Comparison of ENCODE assay signal across 9 mouse cellular contexts in the genomic region with DNA sequence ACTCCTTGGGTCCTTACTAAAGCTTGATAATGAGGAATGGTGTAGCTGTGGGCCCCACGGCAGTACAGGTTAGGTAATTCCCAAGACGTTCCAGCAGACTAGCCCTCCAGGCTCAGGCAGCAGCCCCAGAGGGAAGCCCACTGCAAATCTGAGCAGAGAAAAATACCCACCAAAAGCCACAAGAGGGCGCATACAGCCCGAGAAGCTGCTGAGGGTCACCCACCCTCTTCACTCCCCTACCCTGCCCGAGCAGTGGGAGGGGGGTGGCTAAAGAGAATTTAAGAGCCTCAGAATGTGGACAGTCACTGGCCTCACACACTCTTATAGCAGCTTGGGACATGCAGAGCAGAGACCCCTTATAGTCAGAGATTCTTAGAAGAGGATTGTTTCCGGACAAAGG. TPM values are rescaled to one million over a fixed set of nuclear protein-coding genes. Genes with fewer than 3 reads are reported as not detected.
DNase-seq lines count a peak whose midpoint lies in the region; ATAC-seq and TF ChIP-seq lines count a peak whose summit lies in the region.
"Had no signal": no experiment of that assay in that cellular context is flagged by ENCODE, and none has a peak within 500 bp of the region (broad histone marks: within the 10 kb centered on the region; RNA-seq: fewer than 3 reads in every experiment).

No protein-coding gene starts in this region.

- H3K4me3 ChIP-seq in testis, adult 2 months (ENCODE audit: control insufficient read depth, low read depth, low read length): no peak overlapping the region
- H3K4me3 ChIP-seq in hindbrain, embryonic 12.5 days: no peak overlapping the region
- H3K4me3 ChIP-seq: heart, embryonic 15.5 days had no signal

- peak; percentile 52 for DNase-seq in adrenal gland, postnatal 10 days
- no peak for DNase-seq in adrenal gland, adult 18-20 months (ENCODE audit: low spot score in 2 of 2)
- no peak for DNase-seq in testis, postnatal 14 days (ENCODE audit: low spot score)
- peak; percentile 61 for DNase-seq in lung, postnatal 14 days
- peak; percentile 52 for DNase-seq in thymus, postnatal 14 days
- no peak for DNase-seq in layer of hippocampus, adult 9-11 months

- H3K9ac ChIP-seq in hindbrain, embryonic 12.5 days: no peak overlapping the region
- H3K9ac ChIP-seq: heart, embryonic 15.5 days had no signal

- peak; percentile 22; the same call in 1 of the 2 replicates for TF ChIP-seq CTCF in testis, adult 2 months (IDR thresholded peaks at IDR 0.05; ENCODE audit: control insufficient read depth, insufficient read depth, insufficient replicate concordance, low read depth, low read length)

- no peaks in the 10 kb centered on the region for H3K9me3 ChIP-seq in hindbrain, embryonic 12.5 days (replicated peaks)
- H3K9me3 ChIP-seq: heart, embryonic 15.5 days had no signal

- no peaks in the 10 kb centered on the region for H3K36me3 ChIP-seq in testis, adult 2 months (ENCODE audit: control insufficient read depth, insufficient read depth, low read length)
- no peaks in the 10 kb centered on the region for H3K36me3 ChIP-seq in hindbrain, embryonic 12.5 days
- H3K36me3 ChIP-seq: heart, embryonic 15.5 days had no signal

- H3K4me2 ChIP-seq in hindbrain, embryonic 12.5 days (replicated peaks): 0 out of 2 replicates have a peak overlapping the region, but pooled peaks have one; percentile 15
- H3K4me2 ChIP-seq: heart, embryonic 15.5 days had no signal

- no peak overlapping the region for H3K27ac ChIP-seq in testis, adult 2 months (ENCODE audit: control insufficient read depth, insufficient read depth, low read depth, low read length)
- no peak overlapping the region for H3K27ac ChIP-seq in hindbrain, embryonic 12.5 days
- H3K27ac ChIP-seq: heart, embryonic 15.5 days had no signal

- TF ChIP-seq POLR2A in testis, adult 2 months (IDR thresholded peaks at IDR 0.05; ENCODE audit: control insufficient read depth, low read depth, low read length): no peak

- H3K27me3 ChIP-seq in testis, adult 2 months (ENCODE audit: control insufficient read depth, insufficient read depth, low read length): no peaks in the 10 kb centered on the region
- peaks cover 47% of the 10 kb centered on the region for H3K27me3 ChIP-seq in hindbrain, embryonic 12.5 days

- peak; percentile 24; the same call in 1 of the 2 replicates for ATAC-seq in hindbrain, embryonic 12.5 days (ENCODE audit: low FRiP score)

- peaks cover 8% of the 10 kb centered on the region for H3K4me1 ChIP-seq in testis, adult 2 months (ENCODE audit: control insufficient read depth, insufficient read depth, low read length)
- peaks cover 40% of the 10 kb centered on the region for H3K4me1 ChIP-seq in hindbrain, embryonic 12.5 days

- WGBS in hindbrain, embryonic 12.5 days: 14% methylated on average over 6 of the region's 6 CpGs

RNA-seq across cellular contexts. Expression of a gene that starts 6.0 kb away (rescaled TPM):
- total RNA-seq in adrenal gland, postnatal 10 days (2021): 1 to 10 TPM; 1.7 to 3.7 TPM
- total RNA-seq in adrenal gland, adult 18-20 months (2021): 1 to 10 TPM; 3.4 to 4.2 TPM
- polyA plus RNA-seq in testis, adult 2 months (2012; rRNA removed): 27.1 and 27.5 TPM in 2 replicates
- 1.4 and 1.6 TPM in 2 replicates for polyA plus RNA-seq in hindbrain, embryonic 12.5 days (2016; fragmentation: Nextera tagmentation; extraction: Ambion mirVana)

RNA-seq across cellular contexts. Expression of a gene that starts 11.6 kb away (rescaled TPM):
- total RNA-seq in adrenal gland, postnatal 10 days (2021): 10 to 100 TPM; 28.1 to 37.5 TPM
- total RNA-seq in adrenal gland, adult 18-20 months (2021): 10 to 100 TPM in 1 of 2 experiments, 1 to 10 TPM in 1; 7.3 to 16.2 TPM
- polyA plus RNA-seq in testis, adult 2 months (2012; rRNA removed): 2.5 and 2.9 TPM in 2 replicates
- polyA plus RNA-seq in hindbrain, embryonic 12.5 days (2016; fragmentation: Nextera tagmentation; extraction: Ambion mirVana): 32.0 and 41.9 TPM in 2 replicates

RNA-seq across cellular contexts. Expression of a gene that starts 15.1 kb away (rescaled TPM):
- total RNA-seq in adrenal gland, postnatal 10 days (2021): 10 to 100 TPM; 22.1 to 25.4 TPM
- total RNA-seq in adrenal gland, adult 18-20 months (2021): 10 to 100 TPM; 28.4 to 29.3 TPM
- polyA plus RNA-seq in testis, adult 2 months (2012; rRNA removed): 200 and 216 TPM in 2 replicates
- polyA plus RNA-seq in hindbrain, embryonic 12.5 days (2016; fragmentation: Nextera tagmentation; extraction: Ambion mirVana): 56.9 and 61.2 TPM in 2 replicates

RNA-seq across cellular contexts. Expression of a gene that starts 17.6 kb away (rescaled TPM):
- total RNA-seq in adrenal gland, postnatal 10 days (2021): 1 to 10 TPM; 1.8 to 2.8 TPM
- 1 to 10 TPM in 1 of 2 experiments, under 1 TPM in 1; 0.73 to 1.5 TPM for total RNA-seq in adrenal gland, adult 18-20 months (2021)
- polyA plus RNA-seq in testis, adult 2 months (2012; rRNA removed): 0.61 and 0.98 TPM in 2 replicates
- polyA plus RNA-seq in hindbrain, embryonic 12.5 days (2016; fragmentation: Nextera tagmentation; extraction: Ambion mirVana): 2.5 and 4.0 TPM in 2 replicates

RNA-seq across cellular contexts. Expression of a gene that starts 17.6 kb away (rescaled TPM):
- 10 to 100 TPM; 28.7 to 35.7 TPM for total RNA-seq in adrenal gland, postnatal 10 days (2021)
- total RNA-seq in adrenal gland, adult 18-20 months (2021): 10 to 100 TPM; 25.9 to 31.8 TPM
- polyA plus RNA-seq in testis, adult 2 months (2012; rRNA removed): 3.7 and 4.2 TPM in 2 replicates
- 43.8 and 48.7 TPM in 2 replicates for polyA plus RNA-seq in hindbrain, embryonic 12.5 days (2016; fragmentation: Nextera tagmentation; extraction: Ambion mirVana)

Comparison
In these comparisons a context has a peak if more than half of its experiments do, and no peak if none do; other contexts are left out.
1. DNase-seq: peak in adrenal gland, postnatal 10 days (single experiment), lung, postnatal 14 days (single experiment) and thymus, postnatal 14 days (single experiment); none in adrenal gland, adult 18-20 months (0 of 2), testis, postnatal 14 days (single experiment) and layer of hippocampus, adult 9-11 months (single experiment).